Mouse (Mus musculus): ENCODE data around the gene Prkd1. TPM values are rescaled to one million over a fixed set of nuclear protein-coding genes. Genes with fewer than 3 reads are reported as not detected.

Prkd1 gene
- polyA plus RNA-seq (2014; fragmentation: Illumina TruSeq; extraction: RNeasy Lipid Tissue Mini Kit (QIAGEN cat#74804); ENCODE audit: low read depth, low replicate concordance) = not detected

DNA sequence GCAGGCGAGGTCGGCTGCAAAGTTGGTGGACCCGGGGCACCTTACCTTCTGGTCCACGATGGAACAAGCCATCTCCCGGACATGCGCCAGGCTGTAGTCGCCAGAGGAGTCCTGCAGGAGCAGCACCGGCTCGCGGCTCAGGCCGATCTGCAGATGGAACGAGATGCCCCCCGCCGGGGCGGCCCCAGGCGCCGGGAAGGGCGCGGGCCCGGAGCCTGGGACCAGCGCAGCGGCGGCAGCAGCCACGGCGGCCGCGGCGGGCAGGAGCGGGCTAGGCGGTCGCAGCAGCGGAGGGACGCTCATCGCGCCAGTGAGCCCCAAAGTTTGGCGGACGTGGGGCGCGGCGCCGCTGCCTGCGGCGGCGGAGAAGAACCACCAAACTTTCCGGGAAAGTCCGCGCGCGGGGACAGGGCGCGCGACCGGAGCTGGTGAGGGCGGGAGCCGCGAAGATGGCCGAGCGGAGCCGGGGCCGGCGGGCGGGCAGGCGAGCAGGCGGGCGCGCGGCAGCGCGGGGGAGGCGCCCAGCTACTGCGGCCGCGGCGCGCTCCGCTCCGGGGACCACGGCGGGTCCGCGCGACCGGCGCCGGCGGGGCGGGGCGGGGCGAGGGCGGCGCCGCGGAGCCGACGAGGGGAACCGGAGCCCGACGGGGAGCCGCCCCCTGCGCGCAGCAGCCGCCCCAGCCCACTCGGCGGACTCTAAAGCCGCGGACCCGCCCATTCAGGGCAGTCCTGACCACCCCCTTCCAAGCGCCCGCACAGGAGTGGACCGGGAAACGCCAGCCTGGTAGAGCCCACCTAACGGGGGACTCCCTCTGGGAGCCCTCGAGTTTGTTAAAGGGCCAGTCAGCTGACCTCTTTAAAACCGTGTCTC lies at the start of gene Prkd1:
Gene Prkd1 (minus strand): TSS at position 428 of the 871 bp plus-strand sequence.

Data from liver, adult 10 weeks (tissue).